Mouse (Mus musculus) lung, adult 2 months (tissue): ENCODE results near the gene Susd4. TPM values are rescaled to one million over a fixed set of nuclear protein-coding genes. Genes with fewer than 3 reads are reported as not detected.

ENCODE experiments used
- DNase-seq: peaks from one replicate; pipeline ENCODE4 v3.0.0; 2022
- H3K4me1 ChIP-seq: fragments of 200-500 bp; 2 replicates; pipeline ENCODE4 v1.6.1; 2011; ENCODE audit warnings: low read length; ENCODE audit not compliant: control insufficient read depth, insufficient read depth
- H3K4me3 ChIP-seq: fragments of 200-500 bp; replicated peaks from 2 replicates; pipeline ENCODE3; 2011; ENCODE audit warnings: low read depth, mild to moderate bottlenecking, control low read depth, low read length; ENCODE audit errors: extremely low read depth
- CTCF ChIP-seq: fragments of 200-500 bp; IDR thresholded peaks from 2 replicates; pipeline ENCODE4 v1.5.1; 2011; ENCODE audit warnings: mild to moderate bottlenecking, low read length, control low read depth; ENCODE audit not compliant: insufficient read depth
- POLR2A ChIP-seq: fragments of 200-500 bp; IDR thresholded peaks from 2 replicates; pipeline ENCODE4 v1.6.1; 2011; ENCODE audit warnings: low read depth, mild to moderate bottlenecking, control low read depth, low read length, borderline replicate concordance; ENCODE audit errors: extremely low read depth
- WGBS: fragments of 180-500 bp; shearing (Covaris S2); methylation state at CpG from one replicate; pipeline ENCODE4 v1.1.7; 2018; 5-methylcytosine and 5-hydroxymethylcytosine counted together
- polyA plus RNA-seq: library from polyadenylated mRNA; depleted of rRNA; stranded (reverse); fragments of >200 nt; gene quantifications from 2 replicates; pipeline ENCODE4 v1.2.3, GENCODE M21; 2012

Gene Susd4
- polyA plus RNA-seq, 1 experiment = 12.8 TPM

DNA sequence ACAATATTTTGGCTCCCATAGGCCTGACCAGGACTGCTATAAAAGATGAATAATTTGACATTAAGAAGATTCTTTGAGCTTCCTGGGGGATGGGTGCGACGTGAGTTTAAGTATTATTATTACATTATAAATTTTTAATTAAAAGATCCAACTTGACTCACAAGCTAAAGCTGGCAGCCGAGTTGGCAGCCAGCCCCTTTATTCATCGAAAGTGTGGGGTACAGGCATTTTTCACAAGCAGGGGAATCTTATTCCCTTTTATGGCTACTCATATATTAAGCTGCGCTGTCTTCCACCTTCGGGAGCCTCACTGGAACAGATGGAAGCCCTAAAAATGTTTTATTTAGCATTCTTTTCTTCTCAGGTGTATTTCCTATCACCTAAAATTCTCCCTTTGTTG lies 76.9 kb downstream of the Susd4 start:
- no peaks in the 10 kb centered on the region for H3K4me1 ChIP-seq
- no peak overlapping the region for H3K4me3 ChIP-seq
- no peak for DNase-seq
- WGBS = 91% methylated on average over 6 of the region's 6 CpGs
- TF ChIP-seq CTCF = no peak
- TF ChIP-seq POLR2A = no peak

DNA sequence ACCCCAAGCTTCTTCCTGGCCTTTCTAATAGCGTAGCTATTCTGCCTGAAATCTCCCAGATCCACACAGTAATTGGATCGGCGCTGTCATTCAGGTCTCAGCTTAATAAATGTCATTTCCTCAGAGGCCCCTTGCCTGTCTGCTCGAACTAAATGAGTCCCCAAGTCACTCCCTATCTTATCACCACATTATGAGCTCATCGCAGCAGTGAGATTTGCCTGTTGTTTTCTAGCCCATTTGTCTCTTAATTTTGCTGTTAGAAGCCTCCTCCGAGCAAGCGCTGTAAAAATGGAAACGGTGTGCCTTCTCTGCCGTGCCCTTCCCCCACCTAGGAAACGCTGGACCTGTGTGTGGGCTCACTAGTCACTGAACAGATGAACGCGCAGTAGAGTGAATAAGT lies 85.9 kb downstream of the Susd4 start:
- TF ChIP-seq POLR2A (no peak), CTCF (no peak)
- WGBS = 70% methylated on average over 12 of the region's 12 CpGs
- DNase-seq = no peak

DNA sequence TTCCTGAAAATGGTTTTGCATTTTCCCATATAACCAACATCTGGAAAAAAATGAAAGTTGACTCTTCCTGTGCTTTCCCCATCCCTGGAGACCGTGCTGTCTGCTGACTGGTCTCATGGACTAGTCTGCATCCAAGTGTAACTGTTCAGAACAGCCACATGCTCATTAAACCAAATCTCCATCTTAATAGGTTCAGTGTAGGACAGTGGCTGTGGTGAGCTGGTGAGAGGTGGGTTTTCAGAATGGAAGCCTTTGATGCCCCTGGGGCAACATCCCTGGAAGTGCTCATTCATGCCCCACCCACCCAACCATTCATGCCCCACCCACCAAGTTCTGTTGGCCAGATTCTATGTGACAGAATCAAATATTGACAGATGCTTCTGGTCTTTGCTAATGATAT lies 86.4 kb downstream of the Susd4 start:
- TF ChIP-seq CTCF (no peak), POLR2A (no peak)
- 83% methylated on average over 1 of the region's 1 CpGs for WGBS
- H3K4me3 ChIP-seq = no peak overlapping the region
- no peak for DNase-seq
- no peaks in the 10 kb centered on the region for H3K4me1 ChIP-seq

More for the DNA sequence above, 85.9 kb downstream of the Susd4 start:
- H3K4me3 ChIP-seq = no peak overlapping the region
- no peaks in the 10 kb centered on the region for H3K4me1 ChIP-seq

DNA sequence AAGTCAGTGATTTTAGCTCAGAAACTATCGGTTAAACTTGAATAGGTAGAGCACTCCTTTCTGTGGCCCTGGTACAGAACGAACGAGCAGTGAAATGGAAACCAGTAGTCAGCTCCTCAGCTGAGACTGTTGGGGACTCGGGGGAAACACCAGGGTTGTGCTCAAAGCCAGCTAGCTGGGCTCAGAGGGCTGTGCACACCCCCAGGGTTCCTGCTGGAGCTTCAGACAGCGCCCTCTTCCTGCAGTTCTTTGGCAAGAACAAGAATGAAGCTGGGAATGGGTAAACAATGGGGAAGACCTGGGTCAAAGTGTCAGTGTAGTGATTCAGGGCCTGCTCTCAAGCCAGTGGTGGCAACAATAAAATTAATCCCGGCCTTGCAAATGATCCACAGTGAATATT lies 88.5 kb downstream of the Susd4 start:
- Histone ChIP-seq H3K4me3 (no peak overlapping the region), H3K4me1 (no peaks in the 10 kb centered on the region)
- WGBS = 60% methylated on average over 6 of the region's 6 CpGs
- no peak for DNase-seq
- TF ChIP-seq POLR2A = no peak
- no peak for TF ChIP-seq CTCF

DNA sequence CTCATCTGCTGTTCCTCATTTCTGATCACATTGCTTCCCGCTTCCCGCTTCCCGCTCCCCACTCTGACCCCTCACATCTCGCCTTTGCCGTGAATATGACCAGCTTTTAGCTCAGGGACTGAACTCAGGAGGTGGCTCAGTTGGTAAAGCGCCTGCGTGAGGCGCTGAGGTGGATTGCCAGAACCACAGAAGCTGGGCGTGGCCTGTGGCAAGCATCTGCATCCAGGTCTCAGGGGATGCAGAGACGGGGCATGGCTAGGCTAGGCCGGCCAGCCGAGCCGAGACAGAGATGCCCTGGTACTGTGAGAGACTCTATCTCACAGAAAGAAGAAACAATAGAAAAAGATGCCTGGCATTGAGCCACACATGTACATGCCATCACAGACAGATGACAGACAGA lies 93.0 kb downstream of the Susd4 start:
- TF ChIP-seq POLR2A (no peak), CTCF (no peak)
- no peaks in the 10 kb centered on the region for H3K4me1 ChIP-seq
- WGBS = 82% methylated on average over 13 of the region's 13 CpGs
- DNase-seq = no peak
- H3K4me3 ChIP-seq = no peak overlapping the region

DNA sequence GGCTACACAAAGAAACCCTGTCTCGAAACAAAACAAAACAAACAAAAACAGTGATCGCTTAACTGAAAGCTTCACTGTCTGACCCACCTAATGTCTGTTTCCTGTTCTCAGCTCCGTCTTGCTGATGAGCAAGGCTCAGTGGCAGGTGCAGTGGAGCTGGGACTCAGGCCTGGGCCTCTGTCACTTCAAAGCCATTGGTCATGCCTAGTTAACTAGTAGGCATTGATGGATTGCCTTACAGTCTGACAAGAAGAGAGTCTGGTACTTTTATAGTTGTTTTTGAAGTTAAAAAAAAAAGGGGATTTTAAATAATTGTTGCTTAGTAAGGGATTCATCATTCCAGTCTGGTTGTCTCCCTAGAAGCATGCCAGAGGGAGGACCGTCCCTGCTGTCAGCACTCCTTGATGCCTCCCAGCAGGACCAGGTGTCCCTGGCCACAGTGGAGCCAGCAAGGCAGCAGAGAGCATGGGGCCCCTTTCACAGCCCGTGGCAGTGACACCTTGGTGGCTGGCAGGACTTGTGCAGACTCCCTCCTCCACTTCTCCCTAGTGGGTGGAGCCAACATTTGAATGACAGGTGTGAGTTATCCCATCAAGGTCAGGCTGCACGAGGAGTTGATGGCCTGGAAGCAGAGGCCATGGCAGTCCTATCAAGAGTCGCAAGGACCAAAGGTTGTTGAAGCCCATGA lies 98.2 kb downstream of the Susd4 start:
- H3K4me1 ChIP-seq = no peaks in the 10 kb centered on the region
- TF ChIP-seq CTCF (no peak), POLR2A (no peak)
- DNase-seq = no peak
- no peak overlapping the region for H3K4me3 ChIP-seq
- 47% methylated on average over 7 of the region's 7 CpGs for WGBS

DNA sequence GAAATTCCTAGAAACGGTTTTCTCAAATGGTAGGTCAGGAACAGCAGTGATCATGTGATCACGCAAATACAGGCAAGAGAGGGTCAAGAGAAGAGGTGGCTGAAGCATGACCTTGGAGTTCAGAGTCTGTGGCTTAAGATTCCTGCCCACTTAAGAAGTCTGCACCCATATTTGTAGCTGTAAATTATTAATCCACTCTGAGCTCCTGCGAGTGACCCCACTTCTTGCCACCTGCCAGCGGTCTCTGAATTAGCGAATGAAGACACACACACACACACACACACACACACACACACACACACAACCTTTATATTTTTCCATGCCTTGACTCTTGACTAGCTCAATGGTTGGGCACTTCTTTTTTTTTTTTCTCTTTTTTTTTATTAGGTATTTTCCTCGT lies 99.7 kb downstream of the Susd4 start:
- TF ChIP-seq POLR2A (no peak), CTCF (no peak)
- no peak for DNase-seq
- no peak overlapping the region for H3K4me3 ChIP-seq
- WGBS = 67% methylated on average over 6 of the region's 6 CpGs
- H3K4me1 ChIP-seq = no peaks in the 10 kb centered on the region

DNA sequence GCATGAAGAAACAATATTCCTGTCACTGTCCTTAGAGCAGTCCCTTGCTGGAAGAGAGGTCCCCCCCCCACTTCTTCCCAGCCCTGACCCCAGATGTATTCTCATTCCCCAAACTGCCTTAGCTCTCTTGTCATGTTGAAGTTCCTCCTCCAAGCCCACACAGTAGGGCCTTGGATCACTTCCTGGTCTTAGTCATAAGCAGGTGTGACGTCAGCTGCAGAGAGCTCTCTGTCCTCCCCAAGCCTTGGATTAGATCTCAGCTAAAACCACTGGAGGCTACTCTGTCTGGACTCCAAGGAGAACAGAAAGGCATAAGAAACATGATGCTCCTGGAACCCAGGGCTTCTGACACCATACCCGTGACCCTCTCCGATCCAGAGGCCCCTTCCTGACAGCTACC lies 104.2 kb downstream of the Susd4 start:
- no peak for TF ChIP-seq POLR2A
- TF ChIP-seq CTCF = no peak
- no peak for DNase-seq
- WGBS = 86% methylated on average over 3 of the region's 3 CpGs

DNA sequence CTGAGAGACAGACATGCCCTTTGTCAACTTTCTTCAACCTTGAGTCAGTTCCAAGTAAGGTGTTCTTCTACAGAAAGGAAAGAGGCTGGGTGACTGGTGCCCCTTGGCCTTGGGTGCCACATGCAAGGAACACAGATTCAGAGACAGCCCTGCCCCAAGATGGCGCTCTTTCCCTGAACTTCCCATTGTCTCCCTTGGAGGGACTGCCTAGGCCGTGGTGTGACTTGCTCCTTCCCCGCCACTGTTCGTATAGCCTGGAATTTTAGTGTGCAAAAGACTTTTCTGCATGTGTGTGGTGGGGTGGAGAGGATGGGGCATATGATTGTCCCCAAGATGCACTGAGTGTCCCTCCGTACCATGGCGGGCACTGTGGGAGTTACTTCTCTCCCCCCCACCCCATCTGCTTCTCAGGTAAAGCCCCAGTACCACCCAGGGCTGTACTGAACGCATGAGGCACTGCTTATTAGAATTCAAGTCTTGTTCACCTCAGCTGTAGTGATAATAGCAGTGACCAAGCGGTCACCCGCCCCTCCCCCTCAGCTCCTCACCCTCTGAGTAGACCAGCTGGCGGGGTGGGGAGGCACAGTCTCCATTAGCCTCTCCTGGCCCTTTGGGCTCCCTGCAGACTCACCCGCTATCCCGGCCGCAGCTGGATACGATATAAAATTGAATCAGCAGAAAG lies 104.9 kb downstream of the Susd4 start:
- peak; percentile 72 for TF ChIP-seq CTCF
- no peak for TF ChIP-seq POLR2A
- Histone ChIP-seq H3K4me1 (no peaks in the 10 kb centered on the region), H3K4me3 (no peak overlapping the region)
- WGBS = 66% methylated on average over 14 of the region's 14 CpGs
- DNase-seq = peak; percentile 59

More for the DNA sequence above, 104.2 kb downstream of the Susd4 start:
- no peak overlapping the region for H3K4me3 ChIP-seq
- H3K4me1 ChIP-seq = no peaks in the 10 kb centered on the region

DNA sequence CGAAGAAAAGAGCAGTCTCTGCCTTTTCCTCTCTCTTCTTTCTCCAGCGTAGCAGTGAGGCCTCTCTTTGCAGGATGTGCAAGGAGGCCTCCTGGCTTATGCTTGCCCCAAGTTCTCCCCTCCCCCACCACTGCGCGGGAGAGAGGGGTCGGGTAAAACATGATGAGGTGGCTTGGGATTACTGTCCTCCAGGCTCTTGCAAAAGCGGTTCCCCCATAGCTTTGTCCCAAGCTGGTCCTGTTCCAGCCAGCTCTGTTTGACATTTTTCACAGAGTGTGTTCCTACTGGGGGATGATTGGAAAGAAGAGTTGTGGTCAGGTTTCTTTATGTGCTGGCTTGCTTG lies 105.4 kb downstream of the Susd4 start:
- WGBS = 59% methylated on average over 6 of the region's 6 CpGs
- DNase-seq = no peak
- no peak overlapping the region for H3K4me3 ChIP-seq
- no peaks in the 10 kb centered on the region for H3K4me1 ChIP-seq
- no peak for TF ChIP-seq CTCF
- TF ChIP-seq POLR2A = no peak
